Mouse (Mus musculus): ENCODE data around the gene Epha8. TPM values are rescaled to one million over a fixed set of nuclear protein-coding genes. Genes with fewer than 3 reads are reported as not detected.

The Epha8 gene
- 10.2 and 12.7 TPM in 2 replicates for polyA plus RNA-seq (2015; fragmentation: Nextera tagmentation; extraction: Ambion mirVana)

DNA sequence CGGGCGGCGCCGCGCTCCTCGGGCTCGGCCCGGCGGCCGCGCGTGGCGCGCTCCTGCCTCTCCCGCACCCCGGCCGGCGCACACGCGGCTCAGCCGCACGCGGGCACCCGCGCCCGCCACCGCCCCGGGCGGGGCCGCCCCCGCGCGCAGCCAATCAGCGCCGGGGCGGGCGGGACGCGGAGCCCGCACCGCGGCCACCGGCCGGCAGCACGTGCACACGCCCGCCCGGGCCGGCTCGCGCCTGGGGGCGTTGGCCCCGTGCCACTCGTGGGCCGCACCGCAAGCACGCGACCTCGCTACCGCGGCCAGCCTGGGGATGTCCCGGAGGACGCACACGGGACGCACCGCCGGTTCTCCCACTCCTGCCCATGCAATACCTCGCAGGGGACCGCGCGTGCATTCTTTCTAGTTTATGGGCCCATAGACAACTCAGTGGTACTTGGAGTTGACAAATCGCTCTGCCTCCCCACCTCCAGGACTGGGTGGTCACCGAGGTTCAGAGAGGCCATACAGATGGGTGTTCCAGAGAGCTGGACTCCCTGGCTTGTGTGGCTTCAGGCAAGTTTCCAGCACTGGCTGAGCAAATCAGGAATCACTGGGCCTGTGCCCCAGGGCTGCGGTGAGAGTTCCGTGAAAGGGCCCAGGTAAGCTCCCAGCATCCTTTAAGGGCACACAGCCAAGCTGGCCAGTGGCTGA lies at the start of gene Epha8:
Epha8 (minus strand) TSS at position 66 of the 696 bp plus-strand sequence.

DNA sequence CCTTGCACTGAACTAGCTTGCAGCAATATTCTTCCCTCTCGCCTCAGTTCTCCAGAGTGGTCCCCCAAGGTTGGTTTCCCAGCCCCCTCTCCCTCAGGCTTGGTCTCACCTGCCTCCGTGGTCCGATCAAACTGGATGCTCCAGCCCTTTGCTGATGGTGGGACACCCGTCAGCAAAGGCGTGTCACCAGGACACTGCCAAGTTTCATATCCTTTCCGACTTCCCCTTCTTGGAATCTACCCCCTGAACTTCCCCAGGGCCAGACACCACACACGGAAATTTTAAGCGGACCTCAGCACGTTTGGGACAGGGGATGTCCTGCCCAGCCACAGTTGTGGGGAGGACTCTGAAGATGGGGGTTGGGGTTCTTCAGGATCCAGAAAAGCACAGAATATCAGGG lies 58.0 kb downstream of the Epha8 start, which contains the start of gene C1qa:
C1qa (minus strand) TSS at position 167 of the 400 bp plus-strand sequence.

DNA sequence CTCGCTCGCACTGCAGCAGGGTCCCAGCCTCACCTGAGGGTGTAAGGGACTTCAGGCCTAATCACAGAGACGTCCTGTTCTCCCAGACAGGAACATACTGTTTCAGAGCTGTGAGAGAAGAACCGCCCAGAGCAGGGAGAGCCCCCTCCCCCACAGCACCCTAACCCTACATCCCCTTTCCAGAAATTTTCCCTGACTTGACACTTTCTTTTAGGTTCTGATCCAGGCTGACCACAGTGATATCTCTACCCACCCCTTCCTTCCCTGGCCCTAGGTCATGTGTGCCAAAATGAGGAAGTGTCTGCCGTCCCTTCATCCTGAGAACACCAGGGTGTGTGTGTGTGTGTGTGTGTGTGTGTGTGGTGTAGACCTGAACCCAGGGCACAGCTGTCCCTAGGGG lies 63.8 kb downstream of the Epha8 start, which contains the start of gene C1qc:
C1qc (minus strand) TSS at position 255 of the 400 bp plus-strand sequence.

DNA sequence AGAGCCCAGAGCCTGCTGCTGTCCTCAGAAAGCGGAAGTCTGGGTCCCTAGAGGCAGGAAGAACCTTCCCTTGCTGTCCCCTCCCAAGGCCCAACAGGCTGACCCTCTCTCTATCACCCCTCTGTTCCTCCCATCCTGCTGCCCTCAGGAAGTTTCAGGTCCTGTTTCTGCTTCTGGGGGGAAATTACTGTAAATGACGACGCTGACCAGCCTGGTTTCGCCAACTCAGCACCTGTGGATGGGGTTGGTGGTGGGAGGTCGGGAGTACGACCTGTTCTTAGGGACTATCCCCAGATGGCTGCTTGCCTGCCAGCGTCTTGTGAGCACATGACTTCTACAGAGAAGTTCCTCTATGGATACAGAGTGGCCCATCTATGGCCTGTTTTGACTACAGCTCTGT lies 70.5 kb downstream of the Epha8 start, which contains the start of gene C1qb:
C1qb (minus strand) TSS at position 87 of the 400 bp plus-strand sequence.

Other genes with a start within 250 kb of the Epha8 start
- gene Ephb2, start 120.8 kb downstream of the Epha8 start, polyA plus RNA-seq (2015; fragmentation: Nextera tagmentation; extraction: Ambion mirVana): 12.0 and 14.3 TPM in 2 replicates
- gene C1qb, start 70.6 kb downstream of the Epha8 start, polyA plus RNA-seq (2015; fragmentation: Nextera tagmentation; extraction: Ambion mirVana): 102 and 117 TPM in 2 replicates
- gene C1qc, start 63.8 kb downstream of the Epha8 start, polyA plus RNA-seq (2015; fragmentation: Nextera tagmentation; extraction: Ambion mirVana): 63.6 and 74.7 TPM in 2 replicates
- gene C1qa, start 58.0 kb downstream of the Epha8 start, polyA plus RNA-seq (2015; fragmentation: Nextera tagmentation; extraction: Ambion mirVana): 73.7 and 74.2 TPM in 2 replicates
- 2.0 and 2.9 TPM in 2 replicates for gene Zbtb40, start 92.0 kb upstream of the Epha8 start, polyA plus RNA-seq (2015; fragmentation: Nextera tagmentation; extraction: Ambion mirVana)

Data from neural tube, postnatal 0 days (tissue).